Mouse (Mus musculus) bone marrow macrophage, adult 2 months (primary cell): Measurements from ENCODE around the gene Tnfaip8l1.

Experiments
- CTCF ChIP-seq: IDR thresholded peaks from 2 replicates; pipeline ENCODE4 v1.5.1; 2012; ENCODE audit warnings: low read depth, mild to moderate bottlenecking, low read length, moderate library complexity
- POLR2A ChIP-seq: IDR thresholded peaks from 2 replicates; pipeline ENCODE4 v1.6.1; 2012; ENCODE audit warnings: mild to moderate bottlenecking, low read depth, low read length, borderline replicate concordance

- TF ChIP-seq CTCF (no peak), POLR2A (no peak)
Measured at GRCm38 (mm10) chr17:56139858-56140595, 22.2 kb upstream of the Tnfaip8l1 start, which contains the start of gene Sema6b.
